Mouse (Mus musculus) spleen, adult 2 months (tissue): ENCODE data around the gene Kdm4d.

Source experiments
- CTCF ChIP-seq: fragments of 200-500 bp; IDR thresholded peaks from 2 replicates; pipeline ENCODE4 v1.5.1; 2011; ENCODE audit warnings: mild to moderate bottlenecking, inconsistent platforms; ENCODE audit not compliant: insufficient read depth, insufficient read length, insufficient replicate concordance; ENCODE audit errors: extremely low read depth
- POLR2A ChIP-seq: fragments of 200-500 bp; IDR thresholded peaks from 2 replicates; pipeline ENCODE4 v1.6.1; 2011; ENCODE audit warnings: low read depth, low read length, inconsistent platforms

- TF ChIP-seq CTCF (peak; percentile 71; the same call in 1 of the 2 replicates), POLR2A (no peak)
These were observed 23.2 kb upstream of the Kdm4d start for GRCm38 (mm10) chr9:14523408-14524043.
